Mouse (Mus musculus) MEL (cell line): ENCODE data around the gene Hs6st3.

Experiments used
- CHD1 ChIP-seq: IDR thresholded peaks from 2 replicates; pipeline ENCODE4 v1.6.1; 2012; ENCODE audit warnings: low read depth, mild to moderate bottlenecking, inconsistent platforms, low read length, improper control_type of control experiment
- CHD2 ChIP-seq: IDR thresholded peaks from 2 replicates; pipeline ENCODE4 v1.6.1; 2011; ENCODE audit warnings: low read length, improper control_type of control experiment
- CTCF ChIP-seq, 3 experiments: IDR thresholded peaks in 2 of 3; conservative IDR thresholded peaks in 1 of 3; 2 replicates each; pipeline ENCODE4 v1.5.1; 2011 to 2012; ENCODE audit warnings: low read length in 3 of 3, low read depth in 2 of 3, mild to moderate bottlenecking in 2 of 3, improper control_type of control experiment in 1 of 3, inconsistent platforms in 1 of 3, mixed read lengths in 1 of 3, moderate library complexity in 1 of 3; ENCODE audit not compliant: control insufficient read depth in 1 of 3, insufficient read depth in 1 of 3, poor library complexity in 1 of 3, severe bottlenecking in 1 of 3
- EP300 ChIP-seq, 2 experiments: IDR thresholded peaks; 2 replicates each; pipeline ENCODE4 v1.6.1; 2011; ENCODE audit warnings: improper control_type of control experiment in 2 of 2, low read length in 2 of 2, low read depth in 1 of 2, mild to moderate bottlenecking in 1 of 2
- GATA1 ChIP-seq: IDR thresholded peaks from 2 replicates; pipeline ENCODE4 v1.6.1; 2011; ENCODE audit warnings: low read depth, low read length, improper control_type of control experiment
- KAT2A ChIP-seq: conservative IDR thresholded peaks from 2 replicates; pipeline ENCODE4 v1.6.1; 2012; ENCODE audit warnings: low read depth, low read length, improper control_type of control experiment, inconsistent platforms
- MXI1 ChIP-seq: IDR thresholded peaks from 2 replicates; pipeline ENCODE4 v1.6.1; 2011; ENCODE audit warnings: mild to moderate bottlenecking, low read depth, low read length, improper control_type of control experiment
- NRF1 ChIP-seq: IDR thresholded peaks from 2 replicates; pipeline ENCODE4 v1.6.1; 2014; ENCODE audit warnings: low read depth, mild to moderate bottlenecking, inconsistent platforms, low read length, improper control_type of control experiment, moderate library complexity; ENCODE audit not compliant: poor library complexity, insufficient read depth, severe bottlenecking
- POLR2A ChIP-seq, 2 experiments: IDR thresholded peaks; 2 replicates each; pipeline ENCODE4 v1.6.1; 2011 to 2012; ENCODE audit warnings: low read length in 2 of 2, mild to moderate bottlenecking in 2 of 2, control low read depth in 1 of 2, improper control_type of control experiment in 1 of 2, low read depth in 1 of 2, moderate library complexity in 1 of 2; ENCODE audit not compliant: control insufficient read depth in 1 of 2, insufficient read depth in 1 of 2, poor library complexity in 1 of 2
- RCOR1 ChIP-seq: IDR thresholded peaks from 2 replicates; pipeline ENCODE4 v1.6.1; 2012; ENCODE audit warnings: low read depth, mild to moderate bottlenecking, inconsistent platforms, low read length, improper control_type of control experiment
- ZKSCAN1 ChIP-seq: IDR thresholded peaks from 2 replicates; pipeline ENCODE4 v1.6.1; 2012; ENCODE audit warnings: low read depth, mild to moderate bottlenecking, inconsistent platforms, low read length, improper control_type of control experiment, moderate library complexity

DNA sequence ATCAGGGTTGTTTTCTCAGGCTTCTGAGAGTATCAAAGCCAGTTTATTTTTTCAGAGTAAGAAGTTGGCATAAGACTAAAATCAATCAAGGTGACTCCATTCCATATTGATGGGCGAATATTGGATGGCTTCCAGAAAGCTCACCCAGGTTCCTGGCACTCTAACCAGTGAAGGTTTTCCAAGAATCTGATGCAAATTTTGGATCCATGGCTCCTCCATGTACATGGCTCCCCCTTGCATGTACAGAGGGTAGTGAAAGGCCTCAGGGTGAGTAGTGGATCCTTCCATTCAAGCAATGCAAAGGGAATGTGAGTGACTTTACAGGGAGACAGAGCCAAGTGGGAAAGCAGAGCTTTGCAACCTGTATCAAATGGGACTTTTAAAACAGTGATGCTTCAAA lies 603.6 kb downstream of the Hs6st3 start:
- TF ChIP-seq KAT2A (no peak), CHD1 (no peak), NRF1 (no peak), POLR2A (IDR thresholded peaks at IDR 0.05; ENCODE audit: control insufficient read depth in 1 of 2, insufficient read depth in 1 of 2, low read depth in 1 of 2, low read length in 2 of 2, poor library complexity in 1 of 2) (no peak), EP300 (IDR thresholded peaks at IDR 0.05; ENCODE audit: low read depth in 1 of 2, low read length in 2 of 2) (no peak), ZKSCAN1 (no peak), GATA1 (no peak), CTCF (IDR thresholded peaks at IDR 0.05 in 2 of 3, conservative IDR thresholded peaks at IDR 0.05 in 1 of 3; ENCODE audit: control insufficient read depth in 1 of 3, insufficient read depth in 1 of 3, low read depth in 2 of 3, low read length in 3 of 3, poor library complexity in 1 of 3, severe bottlenecking in 1 of 3) (no peak), RCOR1 (no peak), CHD2 (no peak), MXI1 (no peak)
